Mouse (Mus musculus): ENCODE data around the gene Ssbp3. TPM values are rescaled to one million over a fixed set of nuclear protein-coding genes. Genes with fewer than 3 reads are reported as not detected.

Ssbp3 gene
- polyA plus RNA-seq, 1 experiment from 2014 or later: 190 TPM

DNA sequence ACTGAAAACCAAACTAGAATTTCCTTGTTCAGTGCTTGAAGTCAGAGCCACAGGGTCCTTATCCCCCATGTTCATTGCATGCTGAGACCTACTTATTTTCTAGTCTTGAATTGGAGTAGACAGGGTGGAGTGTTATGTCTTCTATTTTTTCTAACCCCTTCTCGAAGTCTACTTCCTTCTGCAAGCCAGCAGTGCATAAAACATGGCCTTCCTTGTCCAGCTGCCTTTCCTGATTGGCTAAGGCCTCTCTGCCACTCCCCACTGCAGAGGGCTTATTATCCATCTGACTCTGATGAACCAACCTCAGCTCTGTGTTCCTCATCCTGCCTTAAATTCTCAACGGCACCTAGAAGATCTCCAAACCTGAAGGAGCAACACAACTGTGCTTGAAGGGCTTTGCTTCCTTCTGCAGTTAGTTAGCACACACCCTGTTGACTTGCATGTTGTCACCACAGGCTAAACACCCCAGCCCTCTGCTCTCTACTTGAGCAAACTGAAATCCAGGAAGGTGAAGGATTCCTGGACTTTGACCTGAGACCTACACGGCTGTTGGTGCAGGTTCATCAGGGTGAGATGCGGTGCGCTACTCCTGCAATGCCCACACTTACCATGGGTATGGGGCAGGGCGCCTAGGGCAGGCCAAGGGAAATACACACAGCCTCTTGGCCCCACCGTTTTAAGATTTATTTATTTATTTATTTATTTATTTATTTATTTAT is 71.0 kb downstream of the Ssbp3 start:
- Histone ChIP-seq H3K9ac (no peak overlapping the region), H3K27me3 (no peaks in the 10 kb centered on the region), H3K36me3 (no peaks in the 10 kb centered on the region; the same call in 1 of the 2 replicates), H3K9me3 (no peaks in the 10 kb centered on the region), H3K27ac (peak overlapping the region; percentile 65), H3K4me3 (no peak overlapping the region), H3K4me2 (no peak overlapping the region), H3K4me1 (peaks cover 98% of the 10 kb centered on the region)
- 79% methylated on average over 7 of the region's 7 CpGs for WGBS
- ATAC-seq (ENCODE audit: insufficient number of reproducible peaks, insufficient read depth, low FRiP score, low TSS enrichment, low read depth): no peak

DNA sequence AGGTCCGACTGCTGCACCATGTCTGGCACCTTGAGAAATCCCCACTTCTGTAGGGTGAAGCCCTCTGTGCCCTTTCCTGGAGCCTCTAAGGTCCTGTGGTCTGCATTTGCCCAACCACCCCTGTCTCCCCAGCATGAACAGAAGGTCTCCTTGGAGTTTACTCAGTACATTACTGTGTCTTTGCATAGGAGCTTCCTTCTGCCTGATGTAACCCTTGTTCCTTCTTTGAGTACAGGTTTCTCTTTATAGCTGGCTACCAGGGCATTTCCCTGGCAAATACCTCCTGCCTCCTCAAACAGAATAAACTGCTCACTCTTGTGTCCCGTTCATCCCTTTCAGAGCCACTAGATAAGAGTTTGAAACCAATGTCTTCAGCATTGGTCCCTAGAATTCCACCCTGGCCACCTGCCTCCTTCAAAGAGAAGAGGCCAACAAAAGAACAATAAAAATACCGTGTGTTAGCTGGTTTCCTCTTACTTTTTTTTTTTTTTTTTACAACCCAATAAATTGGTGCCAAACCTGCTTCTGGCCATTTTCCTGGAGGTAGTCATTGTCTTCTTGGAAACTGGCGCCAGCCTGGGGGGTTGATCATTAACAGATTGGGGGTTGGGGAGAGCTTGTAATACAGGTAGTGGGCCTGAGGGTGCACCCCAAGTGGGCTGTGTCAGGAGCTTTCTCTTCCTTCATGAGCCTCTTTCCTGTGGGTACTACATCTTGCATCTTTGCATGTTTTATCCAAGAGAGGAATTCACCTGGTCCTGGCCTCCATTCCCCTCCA is 72.0 kb downstream of the Ssbp3 start:
- WGBS: 53% methylated on average over 4 of the region's 4 CpGs
- Histone ChIP-seq H3K36me3 (no peaks in the 10 kb centered on the region; the same call in 1 of the 2 replicates), H3K4me1 (peaks cover 98% of the 10 kb centered on the region), H3K9ac (no peak overlapping the region), H3K4me2 (no peak overlapping the region), H3K9me3 (no peaks in the 10 kb centered on the region), H3K27ac (0 out of 2 replicates have a peak overlapping the region, but pooled peaks have one; percentile 5), H3K27me3 (no peaks in the 10 kb centered on the region), H3K4me3 (no peak overlapping the region)
- no peak for ATAC-seq (ENCODE audit: insufficient number of reproducible peaks, insufficient read depth, low FRiP score, low TSS enrichment, low read depth)

DNA sequence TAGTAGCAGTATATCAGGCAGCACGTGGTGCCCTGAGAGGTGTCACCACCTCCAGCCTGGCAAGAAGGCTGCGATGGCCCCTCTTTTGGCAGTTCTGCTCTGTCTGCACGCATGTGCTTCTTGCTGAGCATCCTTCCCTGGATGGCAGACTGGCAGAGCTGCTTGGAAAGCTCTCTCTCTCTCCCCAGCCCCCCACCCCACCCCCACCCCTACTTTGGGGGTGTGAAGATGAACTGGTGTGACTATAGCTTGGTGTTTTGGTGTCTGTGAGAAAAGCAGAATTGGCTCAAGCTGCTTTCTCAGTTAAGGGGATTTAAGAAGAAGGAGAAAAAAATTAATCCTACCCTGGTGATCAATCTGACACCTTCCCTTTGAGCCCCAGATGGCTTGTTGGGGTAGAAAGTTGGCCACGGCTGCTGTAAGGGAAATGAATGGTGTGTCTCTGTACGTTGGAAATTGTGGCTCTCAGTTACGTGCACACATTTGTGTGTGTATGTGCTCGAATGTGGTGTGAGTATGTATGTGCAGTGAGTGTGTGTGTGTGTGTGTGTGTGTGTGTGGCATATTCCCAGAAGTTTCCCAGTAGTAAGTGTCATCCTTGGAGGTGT is 73.5 kb downstream of the Ssbp3 start:
- H3K36me3 ChIP-seq: no peaks in the 10 kb centered on the region; the same call in 1 of the 2 replicates
- H3K4me1 ChIP-seq: peaks cover 97% of the 10 kb centered on the region
- H3K4me2 ChIP-seq: no peak overlapping the region
- H3K4me3 ChIP-seq: no peak overlapping the region
- no peak overlapping the region for H3K9ac ChIP-seq
- H3K27me3 ChIP-seq: no peaks in the 10 kb centered on the region
- no peak for ATAC-seq (ENCODE audit: insufficient number of reproducible peaks, insufficient read depth, low FRiP score, low TSS enrichment, low read depth)
- no peaks in the 10 kb centered on the region for H3K9me3 ChIP-seq
- 70% methylated on average over 7 of the region's 7 CpGs for WGBS
- peak overlapping the region; percentile 44; the same call in 1 of the 2 replicates for H3K27ac ChIP-seq

DNA sequence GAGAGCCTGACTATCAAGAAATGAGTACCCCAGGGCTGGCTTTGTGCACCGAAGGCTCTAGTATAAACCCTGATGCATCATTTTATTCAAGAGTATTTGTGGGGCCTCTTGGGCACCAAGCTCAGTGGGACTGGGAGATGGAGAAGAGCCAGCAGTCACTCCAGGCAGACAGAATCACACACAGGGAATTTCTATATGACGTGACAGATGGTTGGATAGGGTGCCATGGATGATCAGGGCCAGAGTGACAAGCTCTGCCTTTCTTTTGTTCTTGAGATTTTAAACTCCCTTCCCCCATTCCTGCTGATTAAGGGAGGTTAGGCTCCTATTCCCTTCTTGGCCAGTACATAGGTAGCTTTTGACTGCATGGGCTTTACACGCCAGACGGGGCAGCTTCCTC is 74.8 kb downstream of the Ssbp3 start:
- WGBS: 65% methylated on average over 4 of the region's 4 CpGs
- no peak for ATAC-seq (ENCODE audit: insufficient number of reproducible peaks, insufficient read depth, low FRiP score, low TSS enrichment, low read depth)
- peaks cover 93% of the 10 kb centered on the region for H3K4me1 ChIP-seq
- no peak overlapping the region for H3K4me3 ChIP-seq
- no peak overlapping the region for H3K9ac ChIP-seq
- H3K27ac ChIP-seq: 0 out of 2 replicates have a peak overlapping the region, but pooled peaks have one; percentile 44
- no peaks in the 10 kb centered on the region for H3K9me3 ChIP-seq
- no peaks in the 10 kb centered on the region for H3K27me3 ChIP-seq
- no peak overlapping the region for H3K4me2 ChIP-seq
- H3K36me3 ChIP-seq: no peaks in the 10 kb centered on the region

DNA sequence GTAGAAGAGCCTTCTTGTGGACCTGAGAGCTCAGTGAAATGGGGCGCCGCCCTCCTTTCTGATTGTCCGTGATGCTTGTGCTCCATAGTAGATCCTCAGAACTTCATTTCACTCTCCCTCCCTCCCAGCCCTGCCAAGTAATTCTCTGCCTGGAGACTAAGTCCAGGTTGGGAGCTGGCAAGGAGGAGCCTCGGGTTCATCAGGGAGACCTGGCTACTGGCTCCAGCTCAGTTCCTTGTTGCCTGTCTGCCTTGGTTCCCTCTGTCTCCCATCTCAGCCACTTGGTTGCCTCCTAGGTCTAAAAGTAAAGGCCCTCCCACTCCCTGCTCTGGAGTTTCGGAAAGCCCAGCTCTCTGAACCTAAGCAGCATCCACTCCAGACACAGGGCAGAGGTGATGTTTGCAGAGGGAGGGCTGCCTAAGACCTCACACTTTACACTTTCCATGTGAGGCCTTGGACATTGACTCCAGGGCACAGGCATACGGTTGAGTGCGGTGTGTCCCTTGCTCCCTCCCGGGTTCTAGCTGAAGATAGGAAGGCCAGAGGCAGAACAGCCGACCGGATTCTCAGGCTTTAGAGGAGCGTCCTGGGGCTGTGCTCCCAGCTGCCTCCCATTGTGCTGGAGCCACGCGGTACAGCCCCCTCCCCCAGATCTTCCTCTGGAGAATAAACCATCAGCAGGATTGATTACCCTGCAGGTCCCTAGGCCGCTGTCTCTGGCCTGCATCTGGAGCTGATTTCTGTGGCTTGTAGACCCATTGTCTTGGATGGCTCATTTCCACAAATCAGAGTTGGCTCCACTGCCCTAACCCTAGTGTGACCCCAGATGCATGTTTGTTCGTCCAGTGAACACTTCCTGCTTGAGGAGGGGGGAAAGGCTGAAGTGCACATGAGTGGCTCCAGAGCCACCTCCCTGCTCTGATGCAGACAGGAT is 75.7 kb downstream of the Ssbp3 start:
- 17% methylated on average over 15 of the region's 15 CpGs for whole genome bisulfite sequencing
- Histone ChIP-seq H3K27me3 (no peaks in the 10 kb centered on the region), H3K36me3 (no peaks in the 10 kb centered on the region), H3K4me3 (no peak overlapping the region), H3K9me3 (no peaks in the 10 kb centered on the region), H3K27ac (peak overlapping the region; percentile 66), H3K4me2 (peak overlapping the region; percentile 5; the same call in 1 of the 2 replicates), H3K4me1 (peaks cover 90% of the 10 kb centered on the region), H3K9ac (peak overlapping the region; percentile 51)
- no peak for ATAC-seq (ENCODE audit: insufficient number of reproducible peaks, insufficient read depth, low FRiP score, low TSS enrichment, low read depth)

DNA sequence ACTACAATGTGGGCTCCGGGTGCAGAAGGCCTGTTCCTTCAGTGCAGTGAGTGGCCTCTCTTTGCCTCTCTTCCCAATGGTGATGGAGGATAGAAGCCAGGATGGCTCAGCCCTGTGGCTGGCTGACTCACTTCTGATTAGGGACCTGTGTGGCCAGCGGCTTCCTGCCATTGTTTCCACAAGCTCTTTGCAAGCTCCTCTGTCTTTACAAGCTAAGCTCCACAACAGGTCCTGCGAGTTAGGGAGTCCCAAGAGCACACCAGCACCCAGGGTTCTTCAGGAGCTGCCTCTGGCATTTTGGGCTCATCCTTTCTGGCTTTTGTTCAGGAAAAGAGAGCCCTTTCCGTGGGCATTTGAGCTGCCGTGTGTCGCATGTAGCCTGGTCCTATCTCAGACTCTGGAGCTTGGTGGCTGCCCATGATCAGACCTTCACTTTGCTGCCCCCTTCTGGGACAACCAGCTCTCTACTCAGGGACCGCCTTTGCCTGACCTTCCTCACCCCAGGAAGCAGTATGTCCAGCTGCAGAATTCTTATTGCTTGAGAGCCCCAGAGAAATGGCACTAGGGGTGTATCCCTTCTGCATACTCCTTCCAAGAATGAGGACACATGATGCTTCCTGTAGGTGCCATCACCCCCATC is 77.3 kb downstream of the Ssbp3 start:
- H3K27ac ChIP-seq: peak overlapping the region; percentile 58
- H3K4me1 ChIP-seq: peaks cover 89% of the 10 kb centered on the region

DNA sequence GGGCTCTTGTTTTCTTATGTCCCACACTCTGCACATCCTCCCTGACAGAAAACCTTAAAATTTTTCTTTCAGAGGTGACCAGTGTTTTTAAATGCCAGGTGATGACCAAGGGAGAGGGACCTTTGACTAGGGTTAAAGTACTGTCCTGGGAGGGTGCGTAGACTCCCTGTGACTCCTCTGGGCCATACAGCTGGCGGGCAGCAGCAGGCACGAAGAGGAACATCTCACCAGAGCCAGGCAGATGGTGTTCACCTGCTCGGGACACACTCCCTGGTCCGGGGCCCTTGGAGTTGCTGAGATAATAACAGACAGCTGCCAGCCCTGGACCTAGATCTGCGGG is 78.4 kb downstream of the Ssbp3 start:
- H3K4me3 ChIP-seq: no peak overlapping the region
- no peaks in the 10 kb centered on the region for H3K9me3 ChIP-seq
- H3K27me3 ChIP-seq: no peaks in the 10 kb centered on the region
- H3K27ac ChIP-seq: peak overlapping the region; percentile 52; the same call in 1 of the 2 replicates
- H3K36me3 ChIP-seq: no peaks in the 10 kb centered on the region
- H3K4me2 ChIP-seq: no peak overlapping the region
- WGBS: 50% methylated on average over 6 of the region's 6 CpGs
- no peak for ATAC-seq (ENCODE audit: insufficient number of reproducible peaks, insufficient read depth, low FRiP score, low TSS enrichment, low read depth)
- no peak overlapping the region for H3K9ac ChIP-seq
- peaks cover 89% of the 10 kb centered on the region for H3K4me1 ChIP-seq

More for the DNA sequence above, 77.3 kb downstream of the Ssbp3 start:
- Histone ChIP-seq H3K36me3 (no peaks in the 10 kb centered on the region), H3K4me2 (no peak overlapping the region), H3K9me3 (no peaks in the 10 kb centered on the region), H3K9ac (peak overlapping the region; percentile 1; the same call in 1 of the 2 replicates), H3K4me3 (no peak overlapping the region), H3K27me3 (no peaks in the 10 kb centered on the region)
- WGBS: 31% methylated on average over 7 of the region's 7 CpGs
- ATAC-seq (ENCODE audit: insufficient number of reproducible peaks, insufficient read depth, low FRiP score, low TSS enrichment, low read depth): no peak

DNA sequence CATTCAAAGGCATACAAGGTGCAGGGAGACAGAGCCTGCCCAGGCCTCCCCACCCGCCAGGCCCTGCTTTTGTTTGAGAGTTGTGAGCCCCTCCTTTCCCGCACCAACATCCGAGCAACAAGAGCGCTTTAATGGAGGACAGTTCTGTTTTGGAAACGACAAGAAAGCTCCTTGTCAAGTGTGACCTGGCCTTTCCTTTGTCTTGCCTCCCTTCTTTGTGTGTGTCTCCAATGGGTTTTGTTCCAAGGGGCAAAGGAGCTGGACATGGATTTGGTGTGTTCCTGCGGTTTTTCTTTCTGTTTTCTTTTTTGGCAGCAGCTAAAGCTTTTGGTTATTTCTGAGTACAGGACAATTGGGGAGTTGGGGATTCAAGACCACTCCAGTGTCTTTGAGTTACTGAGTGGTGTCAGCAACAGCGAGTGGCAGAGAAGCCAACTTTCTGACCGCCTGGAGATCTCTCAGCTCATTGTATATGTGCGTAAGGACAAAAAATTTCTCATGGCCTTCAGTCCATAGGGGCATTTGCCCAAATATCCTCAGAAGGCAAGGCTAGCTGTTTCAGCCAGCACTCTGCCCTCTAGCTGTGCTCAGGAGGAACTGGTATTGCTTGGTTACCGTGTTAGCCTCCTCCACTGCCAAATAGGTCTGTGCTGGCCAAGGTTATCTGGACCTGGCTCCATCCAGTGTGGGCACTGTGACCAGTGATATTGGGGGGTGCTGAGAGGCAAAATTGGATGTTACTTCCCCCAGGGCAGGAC is 78.9 kb downstream of the Ssbp3 start:
- Histone ChIP-seq H3K4me2 (no peak overlapping the region), H3K9me3 (no peaks in the 10 kb centered on the region), H3K4me3 (no peak overlapping the region), H3K9ac (no peak overlapping the region), H3K36me3 (no peaks in the 10 kb centered on the region), H3K27me3 (no peaks in the 10 kb centered on the region), H3K27ac (peak overlapping the region; percentile 52; the same call in 1 of the 2 replicates), H3K4me1 (peaks cover 89% of the 10 kb centered on the region)
- no peak for ATAC-seq (ENCODE audit: insufficient number of reproducible peaks, insufficient read depth, low FRiP score, low TSS enrichment, low read depth)
- 49% methylated on average over 10 of the region's 10 CpGs for WGBS

DNA sequence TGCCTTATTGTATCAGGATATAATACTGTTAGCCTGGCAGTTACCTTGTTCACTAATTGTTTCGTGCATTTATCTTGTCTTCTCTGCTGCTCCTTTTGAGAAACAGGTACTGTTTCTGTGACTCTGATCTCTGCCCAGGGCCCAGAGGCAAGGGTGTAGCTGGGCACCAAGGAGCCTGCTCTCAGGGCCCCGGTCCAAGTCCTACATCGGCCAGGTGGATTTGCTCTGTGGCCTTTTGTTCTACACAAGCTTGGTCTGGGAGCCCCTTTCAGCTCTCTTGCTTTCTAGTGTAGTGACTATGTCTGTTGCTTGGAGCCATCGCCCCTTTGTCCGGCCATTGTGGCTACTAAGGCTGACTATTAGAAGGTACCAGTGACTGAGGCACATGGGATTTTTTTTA is 82.6 kb downstream of the Ssbp3 start:
- H3K4me3 ChIP-seq: no peak overlapping the region
- WGBS: 93% methylated on average over 5 of the region's 5 CpGs
- ATAC-seq (ENCODE audit: insufficient number of reproducible peaks, insufficient read depth, low FRiP score, low TSS enrichment, low read depth): no peak
- 0 out of 2 replicates have a peak, but pooled peaks cover 4% of the 10 kb centered on the region for H3K36me3 ChIP-seq
- H3K4me1 ChIP-seq: peaks cover 87% of the 10 kb centered on the region
- H3K27me3 ChIP-seq: no peaks in the 10 kb centered on the region
- no peak overlapping the region for H3K9ac ChIP-seq
- no peaks in the 10 kb centered on the region for H3K9me3 ChIP-seq
- no peak overlapping the region for H3K27ac ChIP-seq
- H3K4me2 ChIP-seq: no peak overlapping the region

DNA sequence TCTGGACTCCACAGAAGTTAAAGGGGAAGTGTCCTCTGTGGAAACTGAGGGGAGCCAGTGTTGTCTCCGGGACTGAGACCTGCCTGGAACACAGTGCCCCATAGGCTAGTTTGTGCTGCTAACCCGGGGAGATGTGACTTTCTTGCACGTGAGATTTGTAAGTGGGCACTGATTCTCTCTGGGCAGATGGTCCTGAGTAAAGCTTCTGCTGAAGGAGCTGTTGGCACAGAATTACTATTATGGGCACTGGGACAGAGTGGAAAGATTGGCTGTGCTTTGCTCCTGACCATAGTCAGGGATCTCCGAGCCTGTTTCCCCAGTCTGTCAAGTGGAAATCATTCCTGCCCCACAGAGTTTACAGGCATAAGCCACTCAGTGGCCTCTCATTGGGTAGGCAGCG is 83.8 kb downstream of the Ssbp3 start:
- no peaks in the 10 kb centered on the region for H3K27me3 ChIP-seq
- no peak overlapping the region for H3K4me3 ChIP-seq
- H3K27ac ChIP-seq: no peak overlapping the region
- ATAC-seq (ENCODE audit: insufficient number of reproducible peaks, insufficient read depth, low FRiP score, low TSS enrichment, low read depth): no peak
- WGBS: 75% methylated on average over 5 of the region's 5 CpGs
- no peak overlapping the region for H3K9ac ChIP-seq
- H3K4me1 ChIP-seq: peaks cover 79% of the 10 kb centered on the region
- no peak overlapping the region for H3K4me2 ChIP-seq
- H3K36me3 ChIP-seq: 0 out of 2 replicates have a peak, but pooled peaks cover 4% of the 10 kb centered on the region
- no peaks in the 10 kb centered on the region for H3K9me3 ChIP-seq

All from embryonic facial prominence, embryonic 13.5 days (tissue).